Mouse (Mus musculus): ENCODE measurements around the gene Il2rb. TPM values are rescaled to one million over a fixed set of nuclear protein-coding genes. Genes with fewer than 3 reads are reported as not detected.

Gene Il2rb
- total RNA-seq, 2 experiments from 2014 or later = 0.27 to 0.41 TPM

DNA sequence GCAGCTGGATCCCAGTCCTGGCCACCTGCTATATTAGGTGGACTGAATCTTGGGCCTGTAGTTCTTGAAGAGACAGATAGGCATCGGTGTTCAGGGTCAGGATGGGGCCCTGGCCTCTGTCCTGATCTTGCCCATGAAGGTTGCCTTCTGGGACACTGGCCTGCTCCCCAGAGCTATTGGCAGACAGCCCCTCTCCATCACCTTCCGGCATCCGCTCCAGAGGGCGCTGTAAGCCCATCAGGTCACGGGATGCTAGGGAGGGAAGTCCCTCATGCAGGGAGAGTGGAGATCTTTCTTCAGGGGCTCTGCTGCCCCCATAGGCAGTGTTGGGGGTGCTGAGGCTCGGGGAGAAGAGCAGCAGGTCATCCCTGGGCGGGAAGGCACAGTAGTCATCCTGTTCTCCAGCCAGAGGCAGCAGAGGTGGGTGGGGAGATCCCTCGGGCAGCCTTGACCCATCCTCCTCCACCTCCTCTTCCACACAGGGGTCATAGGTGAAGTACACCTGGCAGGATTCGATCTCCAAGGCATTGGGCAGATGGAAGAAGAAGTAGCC, 13.5 kb downstream of the Il2rb start:
- DNase-seq = peak; percentile 53

DNA sequence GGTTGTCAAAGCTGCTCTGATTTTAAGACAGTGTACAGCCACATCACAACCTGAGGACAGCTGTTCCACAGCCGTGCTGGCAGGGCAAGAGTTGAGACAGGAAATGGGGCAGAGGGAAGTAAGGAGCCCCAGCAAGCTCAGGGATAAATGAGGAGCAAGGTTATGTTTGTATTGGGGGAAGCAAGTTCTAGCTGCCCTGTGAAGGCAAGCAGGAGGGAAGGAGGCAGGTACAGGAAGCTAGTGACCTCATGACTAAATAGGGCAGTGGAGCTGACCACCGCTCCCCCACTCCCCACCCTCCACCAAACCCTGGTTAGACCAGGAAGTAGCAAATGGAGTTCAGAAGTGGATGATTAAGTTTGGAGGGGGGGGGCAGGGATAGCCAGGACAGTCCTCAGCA, 14.1 kb downstream of the Il2rb start:
- no peak for DNase-seq

DNA sequence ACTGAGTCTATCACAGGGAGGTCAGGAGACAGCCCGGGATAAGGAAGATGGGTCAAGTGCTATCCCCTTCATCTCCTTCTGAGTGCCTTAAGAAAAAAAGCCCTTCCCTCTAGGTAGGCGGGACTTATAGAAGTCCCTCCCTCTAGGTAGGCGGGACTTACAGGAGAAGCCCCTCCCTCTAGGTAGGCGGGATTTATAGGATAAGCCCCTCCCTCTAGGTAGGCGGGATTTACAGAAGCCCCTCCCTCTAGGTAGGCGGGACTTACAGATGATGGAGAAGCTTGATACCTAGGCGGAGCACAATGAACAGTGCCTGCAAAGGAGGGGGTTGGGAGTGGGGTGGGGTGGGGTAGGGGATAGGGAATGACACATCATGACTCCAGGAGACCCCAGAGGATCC, 15.0 kb downstream of the Il2rb start:
- DNase-seq = no peak

DNA sequence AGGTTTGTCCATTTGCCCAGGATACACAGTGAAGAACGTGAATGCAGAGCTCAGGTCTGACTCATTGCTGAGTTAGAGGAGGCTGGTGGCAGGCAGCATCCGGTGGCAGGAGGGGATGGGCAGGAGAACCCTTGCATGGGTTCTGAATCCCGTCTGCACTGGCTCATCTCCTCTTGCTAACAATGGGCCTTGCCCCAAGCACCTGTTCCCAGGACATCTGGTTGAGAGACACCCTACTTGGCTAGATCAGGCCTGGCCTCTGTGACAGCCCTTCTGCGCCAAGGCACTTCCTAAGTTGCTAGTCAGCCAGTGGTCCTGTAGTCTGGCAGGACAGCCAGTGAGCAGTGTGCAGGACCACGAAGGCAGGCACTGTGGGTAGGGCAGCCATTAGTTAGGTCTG, 15.6 kb downstream of the Il2rb start:
- DNase-seq = no peak

DNA sequence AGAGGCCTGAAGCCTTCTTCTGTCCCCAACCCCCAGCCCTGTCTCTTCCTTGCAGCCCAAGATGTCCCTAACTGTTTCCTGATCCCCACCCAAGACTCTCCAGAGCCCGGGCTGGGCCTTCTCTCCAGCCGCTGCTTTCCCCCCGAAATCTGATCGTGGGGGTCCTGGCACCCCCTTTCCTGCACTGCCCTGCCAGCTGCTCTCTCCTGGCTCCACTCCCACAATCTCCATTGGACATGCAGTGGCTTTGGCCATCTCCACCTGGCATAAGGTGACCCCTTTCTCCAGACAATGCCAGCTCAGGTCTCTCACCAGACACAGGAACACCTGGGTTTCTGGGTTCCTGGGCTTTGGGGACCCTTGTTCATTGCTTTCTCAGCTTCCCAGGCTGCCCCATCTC, 17.0 kb downstream of the Il2rb start:
- DNase-seq = no peak

DNA sequence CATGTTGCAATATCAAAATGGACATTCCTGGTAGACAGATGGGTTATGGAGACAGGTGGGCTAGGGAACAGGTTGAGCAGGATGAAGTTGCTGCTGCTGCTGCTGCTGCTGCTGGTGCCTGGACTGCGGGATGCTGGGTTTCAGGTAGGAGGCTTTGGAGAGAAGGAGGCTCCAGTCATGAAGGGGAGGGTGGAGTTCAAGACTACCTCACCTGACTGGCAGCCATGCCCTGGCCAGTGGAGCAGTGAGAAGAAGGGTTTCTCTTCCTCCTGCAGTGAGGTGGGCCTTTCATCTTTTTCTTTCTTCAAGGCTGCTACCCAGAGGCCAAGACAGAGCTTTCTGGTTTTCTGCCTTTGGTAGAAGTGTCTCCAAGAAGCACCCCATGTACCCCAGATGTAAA, 18.2 kb downstream of the Il2rb start:
- DNase-seq = no peak

DNA sequence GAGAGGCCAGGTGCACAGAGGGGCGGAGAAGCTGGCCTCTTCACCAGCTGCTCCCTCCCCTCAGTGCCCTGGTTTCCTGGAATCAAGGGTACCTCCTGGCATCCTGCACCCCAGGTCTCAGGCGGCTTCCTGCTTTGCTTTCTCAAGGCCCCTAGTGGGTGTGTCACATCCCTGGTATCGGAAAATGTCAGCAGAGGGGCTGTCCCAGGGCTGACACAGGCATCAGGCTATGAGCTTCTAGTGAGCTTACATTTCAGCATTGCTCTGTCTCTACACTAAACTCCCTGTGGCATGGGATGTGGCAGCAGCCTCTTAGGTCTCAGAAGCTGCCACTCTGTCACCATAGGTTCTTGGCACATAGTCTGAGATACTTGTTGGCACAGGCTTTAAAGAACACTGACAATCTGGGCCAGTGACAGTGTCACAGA, 19.5 kb downstream of the Il2rb start:
- DNase-seq = no peak

DNA sequence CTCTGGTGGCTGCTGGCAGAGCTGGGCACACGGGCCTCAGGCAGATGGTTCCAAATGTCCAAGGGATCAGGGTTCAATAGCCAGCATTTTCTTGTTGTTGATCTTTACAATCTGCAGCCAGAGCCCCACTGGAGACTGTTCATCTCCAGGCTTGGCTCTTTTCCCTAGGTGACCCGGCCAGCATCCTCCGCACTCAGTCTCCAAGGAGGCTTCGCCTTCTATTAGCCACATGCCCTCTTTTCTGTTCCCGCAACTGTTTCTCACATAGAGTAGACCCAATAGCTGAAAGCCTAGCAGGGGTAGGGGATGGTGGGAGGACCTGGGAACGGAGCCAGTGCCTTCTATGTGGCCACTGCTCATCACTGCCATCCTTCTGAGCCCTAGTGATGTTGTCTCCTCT, 21.6 kb downstream of the Il2rb start:
- no peak for DNase-seq

DNA sequence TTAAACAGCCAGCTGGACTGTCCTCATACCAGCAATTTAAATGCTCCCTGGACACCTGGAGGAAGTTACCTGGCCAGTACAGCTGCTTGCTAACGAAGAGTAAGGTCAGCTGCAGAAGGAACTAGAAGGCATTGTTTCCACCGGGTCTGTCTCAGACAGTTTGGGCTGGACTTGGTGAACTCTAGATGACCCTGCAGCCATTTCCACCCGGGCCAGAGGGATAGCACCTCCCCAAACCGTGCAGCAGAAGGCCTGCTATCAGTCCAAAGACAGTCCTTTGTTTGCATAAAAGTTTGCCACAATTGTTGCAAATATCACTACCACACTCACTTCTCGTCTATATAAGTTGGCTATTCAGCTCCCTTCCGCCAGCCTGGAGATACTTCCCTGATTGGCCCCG, 23.2 kb downstream of the Il2rb start:
- no peak for DNase-seq

DNA sequence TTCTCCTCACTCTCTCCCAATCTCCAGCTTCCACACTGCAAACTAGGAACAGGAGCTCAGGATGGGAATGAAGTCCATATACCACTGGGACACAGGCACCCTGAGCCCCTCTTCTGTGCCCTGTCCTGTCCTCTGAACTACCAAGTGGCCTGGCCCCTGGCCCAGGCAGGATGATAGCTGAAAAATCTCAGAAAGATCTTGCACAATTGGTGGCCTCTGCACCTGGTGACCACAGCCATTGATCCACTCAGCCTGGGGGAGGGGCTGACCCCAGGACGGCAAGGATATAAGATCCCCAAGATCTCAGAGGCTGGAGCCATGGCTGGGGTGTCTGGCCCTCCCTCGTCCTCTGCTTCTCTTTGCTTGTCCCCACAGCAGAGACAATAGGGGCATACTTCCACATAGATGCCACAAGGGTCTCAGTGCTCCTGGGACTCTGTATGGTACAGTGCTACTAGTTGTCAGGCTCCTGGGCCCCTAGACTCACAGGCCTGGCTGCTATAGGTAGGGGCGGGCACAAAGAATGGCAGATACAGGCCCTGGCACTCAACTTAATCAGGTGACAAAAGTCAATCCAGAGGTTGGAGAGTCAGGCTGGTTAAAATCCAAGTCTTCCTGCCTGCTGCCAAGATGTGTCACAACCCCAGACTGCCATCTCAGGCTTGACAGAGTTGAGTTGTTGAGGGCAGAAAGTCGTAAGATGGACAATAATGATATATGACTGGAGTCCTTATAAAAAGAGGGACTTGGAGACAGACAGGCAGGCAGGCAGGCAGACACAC, 24.4 kb downstream of the Il2rb start:
- DNase-seq = peak; percentile 20

DNA sequence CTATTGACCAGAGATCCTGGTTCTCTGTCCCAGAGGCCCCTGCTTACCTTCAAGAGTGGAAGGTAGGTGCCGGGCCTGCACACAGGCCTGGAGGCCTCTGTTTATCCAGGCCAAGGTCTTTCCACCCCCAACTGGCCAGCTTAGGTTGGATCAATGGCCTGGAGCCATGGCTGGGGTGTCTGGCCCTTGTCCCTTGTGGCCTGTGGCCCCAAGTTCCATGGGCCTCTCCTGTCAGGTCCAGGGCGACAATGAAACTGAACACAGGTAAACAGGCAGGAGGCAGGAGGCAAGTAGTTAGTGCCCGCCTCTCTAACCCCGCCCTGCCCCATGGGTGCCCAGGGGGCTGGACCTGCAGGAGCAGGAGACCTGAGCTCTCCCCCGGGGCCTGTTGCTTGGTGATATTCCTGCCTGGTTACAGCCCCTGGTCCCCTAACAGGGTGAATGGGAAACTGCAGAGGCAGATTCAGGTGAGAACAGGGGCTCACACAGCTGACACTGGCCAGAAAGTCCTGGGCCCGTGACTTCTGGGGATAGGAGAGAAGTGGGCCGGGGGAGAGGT, 26.6 kb downstream of the Il2rb start, which contains the start of gene Tmprss6:
Gene Tmprss6, minus strand, starts transcription at position 256 of the 559 bp plus-strand sequence.
- no peak for DNase-seq

DNA sequence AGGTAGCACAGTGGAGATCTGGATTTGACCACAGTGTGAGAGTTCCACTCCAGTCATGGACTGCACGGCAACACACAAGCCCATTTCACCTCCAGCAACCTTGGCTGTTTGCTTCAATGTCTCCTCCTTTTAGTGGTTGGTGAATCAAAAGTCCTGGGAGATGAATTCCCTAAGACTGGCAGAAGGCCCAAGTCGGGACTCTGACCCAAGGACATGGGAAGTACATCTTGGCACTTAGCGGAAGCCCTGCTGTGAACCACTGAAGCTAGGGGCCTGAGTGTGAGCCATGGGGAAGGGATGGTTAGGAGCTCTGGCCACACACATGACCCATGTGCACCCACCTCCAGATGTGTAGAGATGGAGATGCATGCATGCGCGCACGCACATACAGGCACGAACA, 27.5 kb downstream of the Il2rb start:
- no peak for DNase-seq

DNA sequence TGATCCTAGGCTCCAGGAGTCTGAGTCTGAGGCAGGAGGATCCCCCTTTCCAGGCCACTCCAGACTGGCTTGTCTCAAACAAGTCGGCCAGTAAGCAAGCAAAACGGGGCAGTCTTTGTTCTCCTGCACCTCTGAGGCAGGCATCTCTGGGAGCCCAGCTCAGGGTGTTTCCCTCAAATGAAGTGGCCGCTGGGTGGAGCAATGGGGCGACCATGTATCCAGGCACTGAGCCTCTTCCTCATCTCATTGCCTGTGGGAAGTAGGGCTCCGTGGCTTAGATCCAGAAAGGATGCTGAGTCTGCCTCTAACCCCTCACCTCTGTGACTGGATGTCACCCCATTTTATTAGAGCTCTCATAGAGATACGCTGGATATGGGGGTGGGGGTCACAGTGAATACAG, 28.3 kb downstream of the Il2rb start:
- DNase-seq = no peak

DNA sequence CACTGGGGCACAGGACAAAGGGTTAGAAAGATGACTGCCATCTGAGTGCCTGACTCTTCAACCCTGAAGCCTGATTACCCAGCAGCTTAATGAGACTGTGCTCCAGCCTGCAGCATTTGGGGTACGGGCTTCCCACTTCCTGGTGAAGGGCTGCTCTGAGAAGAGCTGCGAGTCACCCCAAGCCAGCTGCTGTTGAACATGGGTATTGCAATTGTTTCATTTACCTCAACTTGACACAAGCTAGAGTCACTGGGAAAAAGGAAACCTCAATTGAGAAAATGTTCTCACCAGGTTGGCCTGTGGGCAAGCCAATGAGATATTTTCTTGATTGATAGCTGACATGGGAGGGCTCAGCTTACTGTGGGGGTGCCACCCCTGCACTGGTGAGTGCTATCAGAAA, 32.1 kb downstream of the Il2rb start:
- DNase-seq = no peak

DNA sequence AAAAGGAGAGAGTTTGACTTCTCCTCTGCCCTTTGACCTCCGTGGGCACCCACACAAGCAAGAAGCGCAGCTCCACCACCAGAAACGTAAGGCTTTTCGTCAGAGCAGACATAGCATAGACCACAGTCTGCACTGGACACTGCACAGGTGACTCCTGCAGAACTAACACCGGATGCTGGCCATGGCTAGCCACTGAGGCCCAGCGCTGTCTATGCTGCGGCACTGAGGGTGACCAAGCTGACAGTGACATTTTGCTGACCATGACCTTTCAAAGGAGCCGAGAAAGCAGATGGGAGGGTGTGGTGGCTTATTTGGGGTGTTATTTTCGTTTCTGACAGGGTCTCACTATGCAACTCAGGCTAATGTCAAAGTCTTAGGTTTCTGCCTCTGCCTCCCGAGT, 37.9 kb downstream of the Il2rb start:
- DNase-seq = no peak

DNA sequence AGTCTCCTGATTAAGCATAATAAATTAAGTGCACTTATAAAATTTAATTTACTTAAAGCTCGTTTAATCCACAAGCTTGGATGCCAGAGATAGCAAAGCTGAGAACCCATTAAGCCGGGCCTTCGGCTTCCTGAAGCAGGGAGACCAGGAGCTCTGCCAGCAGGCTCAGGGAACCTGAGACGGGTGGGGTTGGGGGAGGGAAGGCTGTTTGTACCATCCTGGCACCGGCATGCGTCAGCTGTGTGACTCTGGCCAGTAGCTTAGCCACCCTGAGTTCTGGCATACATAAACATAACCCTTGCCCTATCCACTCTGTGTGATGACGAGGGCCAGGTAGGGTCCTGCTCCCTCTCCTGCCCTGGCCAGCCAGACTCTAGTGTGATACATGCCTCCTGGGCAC, 39.0 kb downstream of the Il2rb start:
- DNase-seq = no peak

DNA sequence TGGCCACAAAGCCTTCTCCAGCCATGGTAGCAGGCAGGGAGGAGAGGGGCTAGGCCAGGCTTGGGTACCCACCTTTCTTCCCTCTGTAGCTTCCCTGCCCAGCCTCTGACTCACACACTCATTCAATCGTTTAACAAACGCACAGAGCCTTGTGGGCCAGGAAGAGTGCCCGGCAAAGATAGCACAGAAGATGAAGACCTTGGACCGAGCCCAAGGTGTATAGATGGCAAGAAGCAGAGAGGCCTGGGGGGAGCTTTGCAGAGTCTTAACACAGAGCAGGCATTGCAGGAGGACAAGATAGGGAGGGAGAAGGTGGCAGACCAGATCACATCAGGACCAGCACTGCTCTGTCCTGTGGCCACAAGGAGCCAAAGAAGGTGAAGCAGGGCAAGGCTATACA, 39.9 kb downstream of the Il2rb start:
- no peak for DNase-seq

DNA sequence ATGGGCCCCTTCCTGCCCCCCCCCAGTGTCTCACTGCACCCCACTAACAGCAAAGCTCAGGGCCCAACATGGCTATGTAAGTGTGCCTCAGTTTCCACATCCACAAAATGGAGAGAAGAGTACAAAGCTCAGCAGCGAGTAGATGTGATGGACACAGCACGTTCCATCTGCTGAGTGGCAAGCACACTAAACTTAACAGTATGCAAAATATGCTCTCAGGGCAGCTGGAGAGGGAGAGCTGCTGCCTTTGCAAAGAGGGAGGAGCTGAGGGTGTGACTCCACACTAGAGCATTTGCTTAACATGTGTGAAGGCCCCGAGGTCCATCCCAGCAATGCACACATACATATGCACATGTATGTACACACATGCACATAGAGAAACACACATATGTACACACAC, 42.1 kb downstream of the Il2rb start:
- DNase-seq = no peak

DNA sequence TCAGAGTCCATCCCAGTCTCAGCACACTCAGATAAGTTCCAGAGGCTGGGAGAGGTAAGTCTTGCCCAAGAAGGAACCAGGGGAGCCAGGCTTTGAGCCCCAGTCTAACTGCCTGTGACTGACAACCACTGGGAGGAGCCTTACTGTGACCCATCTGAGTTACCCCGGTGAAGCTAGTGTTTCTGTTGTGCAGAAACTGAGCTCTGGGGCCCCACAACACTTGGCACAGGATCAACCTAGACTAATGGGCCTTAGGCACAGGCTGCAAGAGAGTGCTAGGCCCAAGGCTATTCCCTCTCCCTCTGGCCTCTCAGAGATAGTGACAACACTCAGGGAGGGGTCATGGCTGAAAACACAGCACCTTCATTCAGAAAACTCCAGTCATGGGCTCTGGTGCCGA, 43.9 kb downstream of the Il2rb start:
- no peak for DNase-seq

DNA sequence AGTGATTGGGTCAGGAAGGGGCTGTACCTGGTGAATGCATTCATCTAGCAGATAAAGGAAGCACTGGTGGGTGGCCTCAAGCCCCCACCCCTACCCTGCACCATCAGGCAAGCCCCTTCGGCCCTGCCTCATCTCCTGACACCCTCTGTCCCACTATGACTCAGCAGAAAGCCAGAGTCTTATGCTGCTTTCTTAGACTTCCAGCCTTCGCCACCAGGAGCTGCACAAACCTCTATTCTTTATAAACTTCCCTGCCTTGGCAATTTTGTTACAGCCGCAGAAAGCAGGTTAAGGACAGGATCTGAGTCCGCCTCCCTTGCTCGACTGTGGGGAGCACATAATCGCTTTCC, 44.7 kb downstream of the Il2rb start:
- no peak for DNase-seq

DNA sequence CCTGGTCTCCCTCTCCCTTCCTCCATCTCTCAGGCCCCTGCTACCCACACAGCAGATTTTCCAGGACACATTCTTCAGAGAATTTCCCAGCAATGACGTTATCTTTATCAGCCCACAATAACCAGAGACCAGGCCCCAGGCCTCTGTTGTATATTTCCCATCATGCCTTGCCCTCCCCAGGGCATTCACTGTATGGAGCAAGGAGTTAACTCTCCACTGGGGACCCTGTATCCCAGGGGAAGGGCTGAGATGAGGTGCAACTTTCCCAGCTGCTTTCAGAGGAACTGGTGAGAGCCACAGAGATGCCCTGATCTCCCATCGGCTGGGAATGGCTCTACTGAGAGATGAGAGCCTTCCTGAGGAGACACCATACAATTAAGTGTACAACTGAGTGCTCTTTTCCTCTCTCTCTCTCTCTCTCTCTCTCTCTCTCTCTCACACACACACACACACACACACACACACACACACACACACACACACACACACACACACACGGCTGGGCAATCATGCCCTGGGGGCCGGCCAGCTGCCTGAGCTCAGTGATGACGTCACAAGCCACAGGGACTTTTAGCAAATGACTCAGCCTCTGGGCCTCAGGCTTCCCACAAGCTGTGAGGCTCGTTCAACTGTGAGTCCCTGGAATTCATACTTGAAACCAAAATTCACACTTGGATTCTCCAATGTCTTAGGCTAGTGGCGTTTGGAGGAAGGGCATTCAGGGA, 45.2 kb downstream of the Il2rb start:
- DNase-seq = peak; percentile 80

DNA sequence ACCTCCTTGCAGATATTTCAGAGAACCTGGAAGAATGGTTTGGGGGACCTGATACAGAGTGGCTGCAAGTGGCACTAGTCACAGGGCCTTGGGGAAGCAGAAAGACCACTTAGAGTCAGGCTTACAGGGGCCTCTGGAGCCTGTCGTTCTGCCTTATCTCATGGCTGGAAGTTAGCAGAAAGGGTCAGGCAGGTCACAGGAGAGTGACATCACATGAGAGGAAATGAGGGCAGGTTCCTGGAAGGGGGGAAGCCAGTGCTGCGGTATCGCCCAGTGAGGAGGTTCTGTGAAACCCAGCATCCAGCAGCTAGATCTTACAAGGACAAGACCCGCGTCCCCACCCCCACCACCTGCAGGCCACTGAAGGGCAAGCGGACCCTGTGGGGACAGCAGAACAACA, 45.9 kb downstream of the Il2rb start:
- no peak for DNase-seq

DNA sequence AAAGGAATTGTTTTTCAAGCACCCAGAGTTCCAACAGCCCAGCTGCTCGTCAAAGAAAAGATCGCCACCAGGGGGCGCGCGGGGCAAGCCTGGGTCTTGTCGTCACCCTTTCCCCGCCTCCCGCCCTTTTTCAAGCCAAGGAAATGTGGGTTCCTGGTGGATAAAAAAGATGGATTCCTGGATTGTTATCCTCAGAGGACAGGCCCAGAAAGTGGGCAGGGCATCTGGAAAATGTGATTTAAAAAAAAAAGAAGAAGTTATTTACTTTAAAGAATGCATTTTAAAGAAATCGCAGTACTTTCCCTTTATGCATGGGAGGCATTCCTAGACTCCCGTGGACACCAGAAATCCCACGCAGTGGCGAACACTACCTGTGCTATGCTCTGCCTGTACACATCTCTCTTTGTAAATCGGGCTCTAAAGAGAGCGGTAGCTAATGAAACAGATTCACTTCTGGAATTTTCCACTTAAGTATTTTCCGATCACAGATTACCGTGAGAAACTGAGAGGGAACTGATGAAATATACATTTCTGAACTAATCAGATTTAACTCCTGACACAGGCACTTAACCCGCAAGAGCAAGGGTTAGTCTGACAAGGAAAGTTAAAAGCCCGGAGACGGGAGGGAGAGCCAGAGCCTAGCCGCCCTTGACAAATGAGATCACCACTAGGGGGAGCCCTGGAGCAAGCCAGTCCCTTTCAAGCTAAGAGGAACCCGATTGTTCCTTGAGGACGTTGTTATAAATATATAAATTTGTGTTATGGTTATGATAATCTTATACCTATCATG, 47.1 kb downstream of the Il2rb start:
- peak; percentile 99 for DNase-seq
